Comparison of ENCODE assay signal across 8 mouse cellular contexts in the genomic region with DNA sequence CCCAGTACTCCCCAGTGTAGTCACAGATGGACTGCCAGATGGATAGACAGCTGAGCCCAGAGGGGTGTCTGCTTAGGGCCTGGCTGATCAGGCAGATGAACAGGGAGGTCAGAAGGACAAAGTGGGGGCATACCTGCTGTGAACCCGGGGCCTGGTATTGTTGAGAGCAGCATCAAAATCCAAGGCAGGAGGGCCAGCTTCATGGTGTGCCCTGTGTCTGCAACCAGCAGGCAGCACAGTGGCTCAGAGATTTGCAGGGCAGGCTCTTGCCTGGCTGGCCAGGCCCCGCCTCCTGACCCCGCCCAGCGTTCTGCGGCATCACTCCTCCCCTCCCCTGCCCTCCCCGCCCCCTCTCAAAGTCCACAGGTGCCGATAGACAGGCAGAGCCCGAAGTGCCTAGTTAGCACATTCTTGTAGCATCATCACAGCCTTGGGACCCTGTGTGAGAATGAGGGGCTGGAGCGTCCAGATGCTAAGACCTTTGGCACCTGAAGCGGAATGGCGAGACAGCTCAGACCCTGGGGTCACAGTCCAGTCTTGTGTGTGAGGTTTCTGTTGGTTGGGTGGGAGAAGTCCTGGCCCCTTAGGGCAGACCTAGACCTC. TPM values are rescaled to one million over a fixed set of nuclear protein-coding genes. Genes with fewer than 3 reads are reported as not detected.
A peak's percentile ranks its signal among the peaks of the same experiment; 100 is the strongest.
DNase-seq lines count a peak whose midpoint lies in the region; ATAC-seq and TF ChIP-seq lines count a peak whose summit lies in the region.

A gene (minus strand): TSS at position 268 of the 603 bp plus-strand sequence.

- peak; percentile 42 to 44 for DNase-seq in gastrocnemius, postnatal 36 days
- DNase-seq in gastrocnemius, adult 18-20 months (ENCODE audit: low spot score) = no peak
- DNase-seq in kidney, adult 11 months = peak; percentile 94
- DNase-seq in lung, adult 18-20 months = peak; percentile 70 to 82
- DNase-seq in layer of hippocampus, adult 9-11 months = no peak

- no peak within 1 kb of the TSS for H3K9ac ChIP-seq in forebrain, embryonic 13.5 days

- H3K4me3 ChIP-seq in forebrain, embryonic 13.5 days = no peak within 1 kb of the TSS
- H3K4me3 ChIP-seq in olfactory bulb, adult 2 months (ENCODE audit: insufficient read depth, low read depth, low read length) = no peak within 1 kb of the TSS

- peak within 1 kb of the TSS; percentile 10; the same call in 1 of the 2 replicates for H3K27ac ChIP-seq in forebrain, embryonic 13.5 days
- no peak within 1 kb of the TSS for H3K27ac ChIP-seq in olfactory bulb, adult 2 months (ENCODE audit: insufficient read depth, low read depth, low read length)

- peak; percentile 64 for ATAC-seq in cerebellum, adult (ENCODE audit: insufficient number of reproducible peaks, low FRiP score, low TSS enrichment)
- peak; percentile 50 for ATAC-seq in forebrain, embryonic 13.5 days

- 4% methylated on average over 11 of the region's 11 CpGs for WGBS in forebrain, embryonic 13.5 days
- 16% methylated on average over 11 of the region's 11 CpGs for WGBS in olfactory bulb, adult 2 months

- H3K4me1 ChIP-seq in forebrain, embryonic 13.5 days = peaks cover 17% of the 10 kb centered on the region
- peaks cover 20% of the 10 kb centered on the region for H3K4me1 ChIP-seq in olfactory bulb, adult 2 months (ENCODE audit: control insufficient read depth, insufficient read depth, low read length)

- no peak for TF ChIP-seq CTCF in olfactory bulb, adult 2 months (IDR thresholded peaks at IDR 0.05; ENCODE audit: insufficient read depth, low read depth, low read length)

- no peaks in the 10 kb centered on the region for H3K9me3 ChIP-seq in forebrain, embryonic 13.5 days (replicated peaks)

- H3K36me3 ChIP-seq in forebrain, embryonic 13.5 days (ENCODE audit: poor library complexity, severe bottlenecking) = peaks cover 35% of the 10 kb centered on the region

- TF ChIP-seq POLR2A in olfactory bulb, adult 2 months (IDR thresholded peaks at IDR 0.05; ENCODE audit: insufficient read depth, low read depth, low read length) = no peak

- intact Hi-C loops in gastrocnemius, postnatal 36 days (cut with DNase I) = no loop called here

- H3K4me2 ChIP-seq in forebrain, embryonic 13.5 days = peak within 1 kb of the TSS; percentile 25; the same call in 1 of the 2 replicates

- H3K27me3 ChIP-seq in forebrain, embryonic 13.5 days = no peaks in the 10 kb centered on the region

RNA-seq across cellular contexts. Expression of the gene that starts here (rescaled TPM):
- total RNA-seq in gastrocnemius, postnatal 36 days (2021) = 1 to 10 TPM in 1 of 2 experiments, under 1 TPM in 1; 0.99 to 1.4 TPM
- total RNA-seq in gastrocnemius, adult 18-20 months (2021) = 1 to 10 TPM; 1.8 to 2.3 TPM
- polyA plus RNA-seq in forebrain, embryonic 13.5 days (2015; fragmentation: Nextera tagmentation; extraction: Ambion mirVana) = 0.97 and 1.1 TPM in 2 replicates
- not detected in 2 replicates for polyA plus RNA-seq in olfactory bulb, adult 2 months (2012; ENCODE audit: insufficient read depth, insufficient read length, low replicate concordance, missing spikeins)

Comparison
In these comparisons a context has a peak if more than half of its experiments do, and no peak if none do; other contexts are left out.
1. DNase-seq: peak in gastrocnemius, postnatal 36 days (2 of 2), kidney, adult 11 months (single experiment) and lung, adult 18-20 months (2 of 2); none in gastrocnemius, adult 18-20 months (single experiment) and layer of hippocampus, adult 9-11 months (single experiment).